In the genomic region with DNA sequence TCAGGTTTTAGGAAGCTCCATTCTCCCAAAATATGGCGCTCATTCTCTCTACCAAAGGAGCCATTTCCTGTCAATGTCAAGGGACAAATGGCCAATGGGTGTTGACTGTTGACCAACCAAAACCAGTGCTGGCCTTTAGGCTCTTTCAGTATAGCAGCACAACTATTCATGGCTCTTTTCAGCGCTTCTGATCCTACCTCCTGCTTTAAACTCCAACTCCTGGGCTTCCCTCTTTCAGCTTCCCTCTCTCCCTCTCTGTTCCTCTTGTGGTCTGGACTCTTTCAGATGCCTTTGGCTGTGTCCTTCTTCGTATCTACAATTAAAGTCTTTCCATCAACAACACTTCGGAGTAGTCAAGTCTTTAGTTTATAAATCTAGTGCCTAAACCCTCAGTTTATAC, we compare ENCODE assay signal across 29 mouse cellular contexts.
DNase-seq lines count a peak whose midpoint lies in the region; ATAC-seq lines count a peak whose summit lies in the region.
"Had no signal": no experiment of that assay in that cellular context is flagged by ENCODE, and none has a peak within 500 bp of the region (broad histone marks: within the 10 kb centered on the region; RNA-seq: fewer than 3 reads in every experiment).

No protein-coding gene starts in this region.

- H3K4me3 ChIP-seq in heart, embryonic 10.5 days, result no peak overlapping the region
- no peak overlapping the region for H3K4me3 ChIP-seq in liver, embryonic 12.5 days
- H3K4me3 ChIP-seq in brown adipose tissue, adult 24 weeks (ENCODE audit: insufficient read depth, low read depth, low read length), result no peak overlapping the region
- H3K4me3 ChIP-seq in macrophage (ENCODE audit: inconsistent target), result no peak overlapping the region
- H3K4me3 ChIP-seq: embryonic facial prominence, embryonic 12.5 days; forebrain, embryonic 15.5 days; hindbrain, embryonic 12.5 days; midbrain, embryonic 12.5 days; myocyte; neural tube, embryonic 12.5 days had no signal

- H3K9me3 ChIP-seq in heart, embryonic 10.5 days, result no peaks in the 10 kb centered on the region
- H3K9me3 ChIP-seq in liver, embryonic 12.5 days (replicated peaks), result no peaks in the 10 kb centered on the region
- H3K9me3 ChIP-seq: embryonic facial prominence, embryonic 12.5 days; forebrain, embryonic 15.5 days; hindbrain, embryonic 12.5 days; megakaryocyte, embryonic 14.5 days; midbrain, embryonic 12.5 days; neural tube, embryonic 12.5 days had no signal

- H3K9ac ChIP-seq in liver, embryonic 12.5 days, result no peak overlapping the region
- H3K9ac ChIP-seq: embryonic facial prominence, embryonic 12.5 days; forebrain, embryonic 15.5 days; hindbrain, embryonic 12.5 days; midbrain, embryonic 12.5 days; neural tube, embryonic 12.5 days had no signal

- ATAC-seq in liver, embryonic 12.5 days, result no peak
- ATAC-seq: activated CD4-positive, CD25-positive, alpha-beta regulatory T cell, adult 4 months; forebrain, embryonic 15.5 days; hindbrain, postnatal 0 days had no signal

- no peak for DNase-seq in heart, embryonic 10.5 days (ENCODE audit: low spot score)
- no peak for DNase-seq in heart, postnatal 25 days (ENCODE audit: low spot score)
- DNase-seq in liver (no peak), adipocyte (ENCODE audit: low spot score) (no peak)
- no peak for DNase-seq in embryo, embryonic 11 days
- DNase-seq: adrenal gland, postnatal 14 days; B cell, adult 2 months; cerebellum, adult 2 months; cerebellum, postnatal 25 days; kidney, adult 9 months; kidney, postnatal 14 days; left cerebral cortex, postnatal 4 days; lung, adult 18-20 months; lung, postnatal 14 days; right cerebral cortex, adult 18-20 months; spleen, adult 18-20 months; thymus, postnatal 14 days had no signal

- intact Hi-C loops in heart, postnatal 25 days (cut with DNase I), result no loop called here

- H3K27ac ChIP-seq in heart, embryonic 10.5 days, result peak overlapping the region; percentile 70; the same call in 1 of the 2 replicates
- peak overlapping the region; percentile 45; the same call in 1 of the 2 replicates for H3K27ac ChIP-seq in liver, embryonic 12.5 days
- peak overlapping the region; percentile 57 for H3K27ac ChIP-seq in brown adipose tissue, adult 24 weeks (replicated peaks; ENCODE audit: low read depth, low read length)
- peak overlapping the region; percentile 68 for H3K27ac ChIP-seq in macrophage
- H3K27ac ChIP-seq: embryonic facial prominence, embryonic 12.5 days; forebrain, embryonic 15.5 days; hindbrain, embryonic 12.5 days; hindbrain, postnatal 0 days; midbrain, embryonic 12.5 days; neural tube, embryonic 12.5 days had no signal

- H3K36me3 ChIP-seq in heart, embryonic 10.5 days, result no peaks in the 10 kb centered on the region
- no peaks in the 10 kb centered on the region for H3K36me3 ChIP-seq in liver, embryonic 12.5 days
- no peaks in the 10 kb centered on the region for H3K36me3 ChIP-seq in macrophage (ENCODE audit: inconsistent target)
- H3K36me3 ChIP-seq: embryonic facial prominence, embryonic 12.5 days; forebrain, embryonic 15.5 days; hindbrain, embryonic 12.5 days; midbrain, embryonic 12.5 days; neural tube, embryonic 12.5 days had no signal

- 90% methylated on average over 4 of the region's 4 CpGs for WGBS in heart, embryonic 10.5 days
- 67% methylated on average over 4 of the region's 4 CpGs for WGBS in liver, embryonic 12.5 days (ENCODE audit: insufficient replicate concordance)
- WGBS in macrophage (ENCODE audit: missing documents), result 39% methylated on average over 4 of the region's 4 CpGs

- H3K4me1 ChIP-seq in heart, embryonic 10.5 days, result peaks cover 46% of the 10 kb centered on the region
- peaks cover 74% of the 10 kb centered on the region for H3K4me1 ChIP-seq in liver, embryonic 12.5 days
- H3K4me1 ChIP-seq in brown adipose tissue, adult 24 weeks (ENCODE audit: control insufficient read depth, insufficient read depth, insufficient read length, low read length), result peaks cover 35% of the 10 kb centered on the region
- H3K4me1 ChIP-seq: midbrain, embryonic 12.5 days had no signal

- H3K79me2 ChIP-seq in macrophage (ENCODE audit: inconsistent target), result peaks cover 100% of the 10 kb centered on the region

- no peak overlapping the region for H3K4me2 ChIP-seq in liver, embryonic 12.5 days
- H3K4me2 ChIP-seq: embryonic facial prominence, embryonic 12.5 days; forebrain, embryonic 15.5 days; hindbrain, embryonic 12.5 days; midbrain, embryonic 12.5 days; neural tube, embryonic 12.5 days had no signal

- H3K27me3 ChIP-seq in heart, embryonic 10.5 days (ENCODE audit: insufficient read depth, poor library complexity, severe bottlenecking), result no peaks in the 10 kb centered on the region
- no peaks in the 10 kb centered on the region for H3K27me3 ChIP-seq in liver, embryonic 12.5 days (replicated peaks)
- H3K27me3 ChIP-seq: embryonic facial prominence, embryonic 12.5 days; forebrain, embryonic 15.5 days; hindbrain, embryonic 12.5 days; megakaryocyte, embryonic 14.5 days; midbrain, embryonic 12.5 days; neural tube, embryonic 12.5 days had no signal
